Mouse (Mus musculus): ENCODE results near the gene Tshz2.
A peak's percentile ranks its signal among the peaks of the same experiment; 100 is the strongest.
"Not testable (repeated sequence)": the region's sequence is repeated elsewhere in the genome, so short reads cannot be mapped to it uniquely, and the experiment has no call there.

Gene Tshz2

GRCm38 (mm10) chr2:169812055-169812454 is 179.2 kb downstream of the Tshz2 start:
- DNase-seq (ENCODE audit: low read depth, low spot score): no peak

DNA sequence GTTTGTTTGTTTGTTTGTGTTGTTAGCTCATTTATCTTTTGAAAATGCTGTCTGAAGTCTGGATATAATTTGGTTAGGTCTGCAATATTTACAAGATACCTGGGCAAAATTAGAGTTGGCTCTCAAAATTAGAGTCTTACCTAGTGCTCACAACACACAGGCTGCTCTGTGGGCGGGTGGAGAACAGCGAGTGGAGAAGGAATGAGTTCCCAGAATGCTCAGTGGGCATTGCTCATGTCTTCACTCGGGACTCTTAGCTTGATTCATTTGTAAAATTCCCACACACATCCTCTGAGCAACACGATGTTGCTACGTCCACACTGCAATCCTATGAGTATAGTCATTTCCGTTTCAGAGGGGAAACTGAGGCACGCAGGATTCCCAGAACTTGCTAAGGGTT is 180.1 kb downstream of the Tshz2 start:
- peak; percentile 54 for DNase-seq (ENCODE audit: low read depth, low spot score)

GRCm38 (mm10) chr2:169814351-169814750 is 181.5 kb downstream of the Tshz2 start:
- DNase-seq (ENCODE audit: low read depth, low spot score): no peak

DNA sequence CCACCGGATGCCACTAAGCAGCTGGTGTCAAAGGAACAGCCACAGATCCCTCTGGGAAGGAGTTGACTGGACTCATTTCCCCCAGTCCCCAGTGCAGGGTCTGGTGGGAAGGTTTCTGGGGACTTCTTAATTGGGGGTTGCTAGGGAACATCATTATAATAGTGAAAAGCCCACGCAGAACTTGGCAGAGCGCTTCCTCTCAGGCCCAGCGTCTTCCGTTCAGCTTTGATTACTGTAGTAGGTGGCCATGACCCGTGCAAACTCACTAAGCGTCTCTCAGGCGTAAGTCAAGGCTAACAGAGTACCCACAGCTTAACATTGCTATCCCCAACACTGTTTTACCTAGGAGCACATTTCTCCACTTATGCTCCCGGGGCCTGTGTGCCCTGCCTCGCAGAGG is 181.9 kb downstream of the Tshz2 start:
- peak; percentile 16 for DNase-seq (ENCODE audit: low read depth, low spot score)

DNA sequence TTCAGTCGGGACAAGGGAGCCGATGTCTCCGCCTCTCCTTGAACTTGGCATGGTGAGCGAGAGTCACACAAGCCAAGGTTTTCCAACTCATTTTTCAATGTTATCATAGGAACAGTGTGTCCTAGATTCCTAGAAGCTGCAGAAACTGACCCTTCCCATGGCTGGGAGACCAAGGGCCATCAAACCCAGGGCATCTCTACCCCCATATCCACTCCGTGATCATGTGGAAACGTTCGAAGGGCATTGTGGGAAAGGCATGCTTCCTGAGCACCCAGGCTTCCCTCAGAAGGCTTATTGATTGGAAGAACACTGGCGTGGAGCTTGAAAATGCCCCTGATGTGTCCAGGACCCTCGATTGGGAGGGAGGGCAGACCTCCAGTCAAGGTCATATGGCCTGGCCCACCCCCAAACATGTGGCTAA is 188.2 kb downstream of the Tshz2 start:
- no peak for DNase-seq (ENCODE audit: low read depth, low spot score)

DNA sequence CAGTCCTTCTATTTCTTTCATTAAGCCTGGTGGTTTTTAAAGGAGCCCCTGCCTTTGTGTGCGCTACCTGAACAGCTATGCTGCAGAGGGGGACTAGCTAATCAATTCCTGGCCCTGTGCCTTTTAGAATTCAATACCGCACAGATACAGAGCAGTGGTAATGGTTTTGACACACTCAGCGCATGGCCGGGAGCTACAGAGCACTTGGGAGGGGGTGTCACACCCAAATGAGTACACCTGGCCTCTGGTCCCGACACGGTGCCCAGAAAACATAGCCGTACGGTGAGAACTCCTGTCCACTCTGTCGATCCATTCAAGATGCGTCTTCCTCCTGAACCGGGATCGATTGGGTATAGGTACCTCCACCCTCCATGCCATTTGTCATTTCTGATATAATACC is 193.1 kb downstream of the Tshz2 start:
- DNase-seq (ENCODE audit: low read depth, low spot score): no peak

- no peak for DNase-seq (ENCODE audit: low read depth, low spot score)
Observed at GRCm38 (mm10) chr2:169826316-169826715, 193.5 kb downstream of the Tshz2 start.

- no peak for DNase-seq (ENCODE audit: low read depth, low spot score)
Observed at GRCm38 (mm10) chr2:169826833-169827232, 194.0 kb downstream of the Tshz2 start.

DNA sequence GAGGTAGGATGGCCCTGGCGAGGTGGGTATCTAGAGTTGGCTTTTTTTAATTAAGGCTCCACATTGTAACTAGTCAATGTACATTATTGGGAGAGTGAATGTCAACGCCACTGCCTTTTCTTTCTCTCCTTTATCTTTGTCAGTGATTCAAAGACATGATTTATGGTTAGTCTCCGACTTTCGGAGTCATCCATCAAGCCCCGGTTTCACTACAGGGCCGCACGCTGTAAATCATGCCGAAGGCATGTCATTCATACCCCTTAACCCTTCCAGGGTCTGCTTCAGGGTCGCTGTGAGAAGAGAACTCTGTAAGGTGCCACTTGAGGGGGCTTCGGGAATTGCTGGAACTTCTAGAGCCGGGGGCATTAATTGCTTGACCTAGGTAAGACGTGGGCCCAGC is 199.4 kb downstream of the Tshz2 start:
- no peak for DNase-seq (ENCODE audit: low read depth, low spot score)

DNA sequence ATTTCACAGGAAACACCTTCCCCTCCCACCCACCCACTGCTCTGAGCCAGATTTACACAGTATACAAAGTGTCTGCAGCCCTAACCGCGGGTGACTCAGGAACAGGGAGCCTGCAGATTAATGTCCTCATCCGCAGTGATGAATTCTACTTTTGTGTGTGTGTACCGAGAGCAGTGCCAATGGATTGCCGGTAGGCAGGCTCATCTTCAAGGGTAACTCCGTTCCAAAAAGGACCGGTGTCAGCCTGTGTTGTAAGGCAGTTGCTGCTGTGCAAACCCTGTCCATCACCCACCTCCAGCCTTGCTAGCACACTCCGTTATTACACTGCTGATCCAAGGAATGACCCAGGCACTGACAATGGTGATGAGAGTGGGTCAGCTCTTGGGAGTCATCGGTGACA is 200.8 kb downstream of the Tshz2 start:
- peak; percentile 30 for DNase-seq (ENCODE audit: low read depth, low spot score)

GRCm38 (mm10) chr2:169834602-169835001 is 201.8 kb downstream of the Tshz2 start:
- DNase-seq (ENCODE audit: low read depth, low spot score): no peak

- DNase-seq (ENCODE audit: low read depth, low spot score): peak; percentile 70
Observed at GRCm38 (mm10) chr2:169837031-169837605, 204.3 kb downstream of the Tshz2 start.

DNA sequence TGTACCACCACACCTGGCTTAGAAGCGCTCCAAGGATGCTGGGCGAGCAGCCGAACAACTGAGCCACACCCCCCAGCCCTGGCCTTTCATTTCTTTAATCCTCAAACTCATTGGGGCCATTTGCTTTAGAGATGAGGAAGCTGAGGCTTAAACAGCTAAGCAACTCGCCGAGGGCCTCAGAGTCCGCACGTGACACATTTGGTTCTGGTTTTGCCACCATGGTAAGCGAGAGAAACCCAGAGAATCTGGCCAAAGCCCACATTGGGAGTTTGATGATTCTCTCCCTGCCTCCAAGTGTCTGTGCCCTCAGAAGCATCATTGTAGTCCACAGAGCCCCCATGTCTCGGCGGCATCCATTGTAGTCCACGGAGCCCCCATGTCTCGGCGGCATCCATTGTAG is 205.7 kb downstream of the Tshz2 start:
- no peak for DNase-seq (ENCODE audit: low read depth, low spot score)

GRCm38 (mm10) chr2:169841442-169841841 is 208.6 kb downstream of the Tshz2 start:
- no peak for DNase-seq (ENCODE audit: low read depth, low spot score)

DNA sequence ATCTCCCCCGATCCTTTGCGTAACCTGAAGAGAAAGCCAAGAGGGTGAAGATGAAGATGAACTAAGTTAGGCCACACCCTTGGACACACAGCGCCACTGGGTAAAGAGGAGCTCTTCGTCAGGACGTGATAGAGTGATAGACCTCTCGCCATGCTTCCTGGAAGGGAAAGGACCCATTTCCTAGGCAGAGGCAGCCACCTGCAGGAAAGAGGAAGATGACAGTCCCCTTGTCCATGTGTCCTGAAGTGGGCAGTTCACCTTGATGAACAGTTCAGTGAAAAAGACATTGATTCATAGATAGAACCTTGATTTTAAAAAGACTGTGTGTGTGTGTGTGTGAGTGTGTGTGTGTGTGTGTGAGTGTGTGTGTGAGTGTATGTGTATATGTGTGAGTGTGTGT is 209.7 kb downstream of the Tshz2 start:
- DNase-seq (ENCODE audit: low read depth, low spot score): no peak

- no peak for DNase-seq (ENCODE audit: low read depth, low spot score)
Observed at GRCm38 (mm10) chr2:169843553-169843952, 210.7 kb downstream of the Tshz2 start.

GRCm38 (mm10) chr2:169849077-169849476 is 216.3 kb downstream of the Tshz2 start:
- peak; percentile 59 for DNase-seq (ENCODE audit: low read depth, low spot score)

DNA sequence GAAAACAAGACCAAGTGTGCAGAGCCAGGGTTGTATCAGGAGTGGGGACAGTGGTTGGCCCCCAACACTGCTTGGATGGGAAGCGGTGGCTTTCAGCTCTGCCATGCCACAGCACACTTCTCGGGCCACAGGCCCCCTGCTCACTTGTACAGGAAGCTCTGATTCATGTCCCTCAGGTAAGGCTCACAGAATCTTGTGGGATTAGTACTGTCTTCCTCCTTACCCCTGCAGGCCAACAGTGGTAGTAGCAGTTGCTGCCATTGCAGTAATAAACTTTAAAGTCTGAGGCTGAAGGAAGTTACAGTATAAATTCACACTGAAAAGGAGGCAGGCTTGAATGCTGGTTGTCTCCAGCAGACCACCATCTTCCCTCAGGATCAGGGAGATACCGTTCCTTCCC is 216.7 kb downstream of the Tshz2 start:
- no peak for DNase-seq (ENCODE audit: low read depth, low spot score)

DNA sequence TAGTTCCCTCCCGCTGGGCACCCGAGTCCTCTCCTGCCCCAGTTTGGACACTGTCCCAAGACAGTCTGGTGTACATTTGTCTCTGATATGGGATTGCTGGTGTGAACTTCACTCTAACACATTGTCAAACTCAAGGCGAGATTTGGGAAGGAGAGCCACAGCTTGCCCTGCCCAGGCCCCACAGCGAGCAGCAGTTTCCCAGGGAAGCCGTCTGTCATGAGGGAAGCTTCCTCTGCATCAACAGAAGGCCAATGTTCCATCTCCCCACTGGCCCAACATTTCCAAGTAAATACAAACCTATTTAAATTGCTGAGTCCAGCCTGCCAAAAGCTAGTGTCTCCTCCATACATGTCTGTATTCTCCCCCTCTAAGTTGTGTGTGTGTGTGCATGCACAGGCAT is 218.8 kb downstream of the Tshz2 start:
- DNase-seq (ENCODE audit: low read depth, low spot score): no peak

DNA sequence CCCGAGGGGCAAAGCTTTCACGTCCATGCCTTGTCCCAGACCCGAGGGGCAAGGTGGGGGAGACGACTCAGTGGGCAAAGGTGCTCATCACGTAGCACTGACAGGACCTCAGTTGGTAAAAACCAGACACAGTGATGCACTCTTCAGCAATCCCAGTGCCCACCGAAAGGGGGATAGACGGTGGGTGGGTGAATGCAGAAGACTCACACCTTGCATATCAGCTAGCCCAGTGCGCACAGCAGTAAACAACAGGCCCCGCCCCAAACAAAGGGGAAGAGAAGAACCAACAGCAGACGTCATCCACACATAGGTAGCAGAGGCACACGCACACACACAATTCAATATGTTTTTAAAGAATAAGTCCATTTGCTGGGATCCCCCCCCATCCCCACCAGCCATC is 221.7 kb downstream of the Tshz2 start:
- no peak for DNase-seq (ENCODE audit: low read depth, low spot score)

- DNase-seq (ENCODE audit: low read depth, low spot score): not testable (repeated sequence)
Observed at GRCm38 (mm10) chr2:169857041-169857440, 224.2 kb downstream of the Tshz2 start.

DNA sequence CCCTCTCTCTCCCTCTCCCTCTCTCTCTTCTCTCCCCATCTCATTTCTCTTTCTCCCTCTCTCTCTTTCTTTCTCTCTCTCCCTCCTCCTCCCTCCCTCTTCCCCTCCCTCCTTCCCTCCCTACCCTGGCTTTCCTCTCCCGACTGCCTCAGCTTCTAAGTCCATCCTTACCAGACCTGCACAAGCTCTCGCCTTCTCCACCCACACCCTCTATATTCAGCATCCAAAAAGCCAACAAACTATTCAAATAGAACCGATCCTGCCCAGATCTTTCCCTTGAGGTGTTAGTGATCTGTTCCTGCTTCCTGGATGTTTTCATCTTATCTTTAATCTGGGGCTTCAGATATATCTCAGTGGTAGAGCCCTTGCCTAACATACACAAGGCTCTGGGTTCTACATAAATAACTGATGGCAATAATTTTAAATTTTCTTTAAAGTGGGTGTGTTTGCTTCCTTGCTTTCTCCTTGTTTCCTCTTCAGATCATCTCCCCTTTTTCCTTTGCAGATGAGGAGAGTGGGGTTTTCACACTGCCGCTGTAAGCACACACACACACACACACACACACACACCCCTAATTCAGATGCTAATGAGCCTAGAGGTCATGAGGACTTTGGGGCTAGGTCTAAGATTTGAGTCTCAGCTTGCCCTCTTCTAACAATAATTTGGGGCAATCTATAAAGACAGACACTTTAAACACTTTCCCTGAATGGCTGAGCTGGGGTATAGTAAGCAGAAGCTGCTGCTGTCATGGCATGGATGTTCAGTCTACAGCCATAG is 226.5 kb downstream of the Tshz2 start:
- DNase-seq (ENCODE audit: low read depth, low spot score): peak; percentile 60

- DNase-seq (ENCODE audit: low read depth, low spot score): no peak
Observed at GRCm38 (mm10) chr2:169860895-169861294, 228.1 kb downstream of the Tshz2 start.
